Mouse (Mus musculus) heart, embryonic 16.5 days (tissue): ENCODE results near the gene Wwtr1. TPM values are rescaled to one million over a fixed set of nuclear protein-coding genes. Genes with fewer than 3 reads are reported as not detected.

Experiments used
- microRNA-seq: library from miRNA; unstranded; fragments of <30 nt; microRNA quantifications from one replicate; pipeline ENCODE4, GENCODE M21; 2017
- polyA plus RNA-seq: library from polyadenylated mRNA; unstranded; fragments of >200 nt; fragmentation: Nextera tagmentation; extraction: Ambion mirVana; gene quantifications from 2 replicates; pipeline ENCODE4 v1.2.1, GENCODE M21; 2015

Wwtr1 gene
- polyA plus RNA-seq, 1 experiment from 2014 or later, result 17.7 TPM

Small RNAs within 50 kb of the gene (microRNA-seq; reads per million reads assigned to microRNA genes)
- gene Mir6377, result not detected

Other genes starting within 250 kb of the Wwtr1 start
- gene Tm4sf4, start 150.6 kb downstream of the Wwtr1 start, polyA plus RNA-seq, result 0.64 and 0.77 TPM in 2 replicates
- 47.1 and 54.3 TPM in 2 replicates for gene Commd2, start 75.8 kb upstream of the Wwtr1 start, polyA plus RNA-seq
- gene Ankub1, start 116.9 kb upstream of the Wwtr1 start, polyA plus RNA-seq, result 0.05 and 0.07 TPM in 2 replicates
- gene Rnf13, start 160.2 kb upstream of the Wwtr1 start, polyA plus RNA-seq, result 71.8 and 83.3 TPM in 2 replicates